ENCODE assay signal across 34 mouse cellular contexts in genomic region chr17:62992977-62993376, GRCm38 (mm10).
"Had no signal": no experiment of that assay in that cellular context is flagged by ENCODE, and none has a peak within 500 bp of the region (broad histone marks: within the 10 kb centered on the region; RNA-seq: fewer than 3 reads in every experiment).

No protein-coding gene starts in this region.

- ATAC-seq: hindbrain, embryonic 16.5 days; hindbrain, postnatal 0 days; inflammation-experienced regulatory T-cells, adult 6 months; intestine, embryonic 15.5 days; intestine, embryonic 16.5 days; intestine, postnatal 0 days had no signal

- DNase-seq: heart, postnatal 10 days; heart, postnatal 14 days; heart, postnatal 36 days; heart, postnatal 4 days; kidney, adult 11 months; kidney, adult 18-20 months; kidney, adult 8-10 months; kidney, adult 9 months; kidney, postnatal 10 days; kidney, postnatal 14 days; kidney, postnatal 25 days; kidney, postnatal 36 days; kidney, postnatal 4 days; layer of hippocampus, adult 9-11 months; layer of hippocampus, postnatal 36 days had no signal

- H3K4me3 ChIP-seq: heart, embryonic 10.5 days; heart, embryonic 12.5 days; heart, embryonic 13.5 days; heart, embryonic 15.5 days; hindbrain, embryonic 10.5 days; hindbrain, embryonic 12.5 days; hindbrain, embryonic 13.5 days; hindbrain, embryonic 15.5 days; intestine, embryonic 15.5 days; kidney, embryonic 15.5 days; layer of hippocampus, adult 2 months; left cerebral cortex, adult 2 months had no signal

- H3K9me3 ChIP-seq: heart, embryonic 10.5 days; heart, embryonic 12.5 days; heart, embryonic 13.5 days; heart, embryonic 15.5 days; hindbrain, embryonic 10.5 days; hindbrain, embryonic 12.5 days; hindbrain, embryonic 13.5 days; hindbrain, embryonic 15.5 days; intestine, embryonic 15.5 days; kidney, embryonic 15.5 days had no signal

- H3K27ac ChIP-seq: heart, embryonic 10.5 days; heart, embryonic 13.5 days; heart, embryonic 15.5 days; hindbrain, embryonic 10.5 days; hindbrain, embryonic 12.5 days; hindbrain, embryonic 13.5 days; hindbrain, embryonic 14.5 days; hindbrain, embryonic 15.5 days; hindbrain, postnatal 0 days; intestine, embryonic 15.5 days; kidney, embryonic 15.5 days; kidney, postnatal 0 days; layer of hippocampus, adult 2 months; left cerebral cortex, adult 2 months had no signal

- H3K4me1 ChIP-seq: hindbrain, embryonic 10.5 days; hindbrain, embryonic 12.5 days; hindbrain, embryonic 13.5 days; hindbrain, embryonic 15.5 days; kidney, embryonic 15.5 days had no signal

- H3K27me3 ChIP-seq: heart, embryonic 12.5 days; heart, embryonic 13.5 days; heart, embryonic 15.5 days; hindbrain, embryonic 12.5 days; hindbrain, embryonic 13.5 days; hindbrain, embryonic 15.5 days; intestine, embryonic 15.5 days; kidney, embryonic 15.5 days had no signal

- H3K36me3 ChIP-seq: heart, embryonic 10.5 days; heart, embryonic 12.5 days; heart, embryonic 13.5 days; heart, embryonic 15.5 days; hindbrain, embryonic 10.5 days; hindbrain, embryonic 12.5 days; hindbrain, embryonic 13.5 days; hindbrain, embryonic 15.5 days; intestine, embryonic 15.5 days; kidney, embryonic 15.5 days had no signal
